Mouse (Mus musculus): ENCODE results near the gene Fpgs. TPM values are rescaled to one million over a fixed set of nuclear protein-coding genes. Genes with fewer than 3 reads are reported as not detected.

Gene Fpgs
- polyA plus RNA-seq, 1 experiment from 2014 or later, result 21.9 TPM

GRCm38 (mm10) chr2:32741273-32742172, 37.6 kb upstream of the Fpgs start:
- Histone ChIP-seq H3K36me3 (ENCODE audit: control insufficient read depth, insufficient read depth, low read length) (no peaks in the 10 kb centered on the region), H3K27ac (ENCODE audit: low read depth, low read length) (peak overlapping the region; percentile 70), H3K4me2 (ENCODE audit: low read depth, low read length, severe bottlenecking) (peak overlapping the region; percentile 99), H3K4me3 (ENCODE audit: low read depth, low read length) (peak overlapping the region; percentile 71), H3K27me3 (ENCODE audit: control insufficient read depth, insufficient read depth, low read length) (0 out of 2 replicates have a peak, but pooled peaks cover 3% of the 10 kb centered on the region), H3K9me3 (ENCODE audit: control insufficient read depth, low read length) (no peaks in the 10 kb centered on the region), H3K9ac (ENCODE audit: low read length) (peak overlapping the region; percentile 76), H3K4me1 (replicated peaks; ENCODE audit: control insufficient read depth, insufficient read depth, low read length) (peaks cover 4% of the 10 kb centered on the region; the same call in 1 of the 2 replicates)
- ATAC-seq (replicated peaks; ENCODE audit: low FRiP score), result peak; percentile 70
- DNase-seq (ENCODE audit: low spot score), result peak; percentile 88
- 2% methylated on average over 51 of the region's 58 CpGs for WGBS

- peak within 1 kb of the TSS; percentile 76 for H3K9ac ChIP-seq (ENCODE audit: low read length)
- peak within 1 kb of the TSS; percentile 70 for H3K27ac ChIP-seq (ENCODE audit: low read depth, low read length)
- 5% methylated on average over 11 of the region's 11 CpGs for WGBS
- no peaks in the 10 kb centered on the region for H3K36me3 ChIP-seq (ENCODE audit: control insufficient read depth, insufficient read depth, low read length)
- peak within 1 kb of the TSS; percentile 71 for H3K4me3 ChIP-seq (ENCODE audit: low read depth, low read length)
- H3K9me3 ChIP-seq (ENCODE audit: control insufficient read depth, low read length), result no peaks in the 10 kb centered on the region
- ATAC-seq (replicated peaks; ENCODE audit: low FRiP score) (no peak), DNase-seq (ENCODE audit: low spot score) (no peak)
- H3K4me1 ChIP-seq (replicated peaks; ENCODE audit: control insufficient read depth, insufficient read depth, low read length), result peaks cover 4% of the 10 kb centered on the region; the same call in 1 of the 2 replicates
- H3K4me2 ChIP-seq (ENCODE audit: low read depth, low read length, severe bottlenecking), result peak within 1 kb of the TSS; percentile 99
- H3K27me3 ChIP-seq (ENCODE audit: control insufficient read depth, insufficient read depth, low read length), result 0 out of 2 replicates have a peak, but pooled peaks cover 3% of the 10 kb centered on the region
Observed at GRCm38 (mm10) chr2:32740916-32741272, 36.9 kb upstream of the Fpgs start, which contains the start of gene 6330409D20Rik. Gene 6330409D20Rik (minus strand): TSS chr2:32741016.

DNA sequence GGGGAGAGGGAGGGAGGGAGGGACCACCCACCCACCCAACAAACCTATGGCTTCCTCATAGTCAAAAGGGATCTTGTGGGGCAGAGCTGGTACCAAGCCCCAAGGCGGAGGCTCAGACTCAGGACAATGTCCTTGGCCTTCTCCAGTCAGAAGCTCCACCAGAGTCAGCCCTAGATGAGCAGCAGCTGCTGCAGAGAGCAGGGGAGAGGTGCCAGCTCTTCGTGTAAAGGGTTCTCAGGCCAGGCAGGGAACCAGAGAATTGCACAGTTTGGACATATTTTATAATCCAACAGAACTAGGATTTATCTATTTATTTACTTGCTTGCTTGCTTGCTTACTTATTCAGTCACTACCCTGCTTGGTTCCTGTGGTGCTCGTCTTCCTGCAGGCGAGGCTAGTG, 35.4 kb upstream of the Fpgs start:
- DNase-seq (ENCODE audit: low spot score) (no peak), ATAC-seq (replicated peaks; ENCODE audit: low FRiP score) (no peak)
- Histone ChIP-seq H3K36me3 (ENCODE audit: control insufficient read depth, insufficient read depth, low read length) (no peaks in the 10 kb centered on the region), H3K4me3 (ENCODE audit: low read depth, low read length) (no peak overlapping the region), H3K9ac (ENCODE audit: low read length) (no peak overlapping the region), H3K9me3 (ENCODE audit: control insufficient read depth, low read length) (no peaks in the 10 kb centered on the region), H3K27ac (ENCODE audit: low read depth, low read length) (no peak overlapping the region), H3K27me3 (ENCODE audit: control insufficient read depth, insufficient read depth, low read length) (0 out of 2 replicates have a peak, but pooled peaks cover 3% of the 10 kb centered on the region), H3K4me2 (ENCODE audit: low read depth, low read length, severe bottlenecking) (no peak overlapping the region), H3K4me1 (replicated peaks; ENCODE audit: control insufficient read depth, insufficient read depth, low read length) (peaks cover 4% of the 10 kb centered on the region; the same call in 1 of the 2 replicates)
- WGBS, result 78% methylated on average over 4 of the region's 4 CpGs

GRCm38 (mm10) chr2:32737008-32737407, 33.1 kb upstream of the Fpgs start:
- DNase-seq (ENCODE audit: low spot score), result no peak
- Histone ChIP-seq H3K27me3 (ENCODE audit: control insufficient read depth, insufficient read depth, low read length) (0 out of 2 replicates have a peak, but pooled peaks cover 3% of the 10 kb centered on the region), H3K4me1 (replicated peaks; ENCODE audit: control insufficient read depth, insufficient read depth, low read length) (peaks cover 4% of the 10 kb centered on the region; the same call in 1 of the 2 replicates), H3K4me2 (ENCODE audit: low read depth, low read length, severe bottlenecking) (no peak overlapping the region), H3K36me3 (ENCODE audit: control insufficient read depth, insufficient read depth, low read length) (no peaks in the 10 kb centered on the region), H3K27ac (ENCODE audit: low read depth, low read length) (no peak overlapping the region), H3K9me3 (ENCODE audit: control insufficient read depth, low read length) (no peaks in the 10 kb centered on the region), H3K4me3 (ENCODE audit: low read depth, low read length) (no peak overlapping the region), H3K9ac (ENCODE audit: low read length) (no peak overlapping the region)
- no peak for ATAC-seq (replicated peaks; ENCODE audit: low FRiP score)
- 58% methylated on average over 6 of the region's 6 CpGs for WGBS

GRCm38 (mm10) chr2:32736306-32736829, 32.4 kb upstream of the Fpgs start:
- DNase-seq (ENCODE audit: low spot score), result no peak
- no peak overlapping the region for H3K27ac ChIP-seq (ENCODE audit: low read depth, low read length)
- no peak overlapping the region for H3K4me2 ChIP-seq (ENCODE audit: low read depth, low read length, severe bottlenecking)
- no peak for ATAC-seq (replicated peaks; ENCODE audit: low FRiP score)
- H3K9me3 ChIP-seq (ENCODE audit: control insufficient read depth, low read length), result no peaks in the 10 kb centered on the region
- no peak overlapping the region for H3K4me3 ChIP-seq (ENCODE audit: low read depth, low read length)
- WGBS, result 48% methylated on average over 3 of the region's 3 CpGs
- no peak overlapping the region for H3K9ac ChIP-seq (ENCODE audit: low read length)
- H3K4me1 ChIP-seq (replicated peaks; ENCODE audit: control insufficient read depth, insufficient read depth, low read length), result peaks cover 2% of the 10 kb centered on the region; the same call in 1 of the 2 replicates
- H3K36me3 ChIP-seq (ENCODE audit: control insufficient read depth, insufficient read depth, low read length), result no peaks in the 10 kb centered on the region
- 0 out of 2 replicates have a peak, but pooled peaks cover 3% of the 10 kb centered on the region for H3K27me3 ChIP-seq (ENCODE audit: control insufficient read depth, insufficient read depth, low read length)

- Histone ChIP-seq H3K4me2 (ENCODE audit: low read depth, low read length, severe bottlenecking) (no peak overlapping the region), H3K27ac (ENCODE audit: low read depth, low read length) (no peak overlapping the region), H3K9me3 (ENCODE audit: control insufficient read depth, low read length) (no peaks in the 10 kb centered on the region), H3K4me3 (ENCODE audit: low read depth, low read length) (no peak overlapping the region), H3K27me3 (ENCODE audit: control insufficient read depth, insufficient read depth, low read length) (no peaks in the 10 kb centered on the region), H3K4me1 (replicated peaks; ENCODE audit: control insufficient read depth, insufficient read depth, low read length) (no peaks in the 10 kb centered on the region), H3K9ac (ENCODE audit: low read length) (no peak overlapping the region), H3K36me3 (ENCODE audit: control insufficient read depth, insufficient read depth, low read length) (no peaks in the 10 kb centered on the region)
- DNase-seq (ENCODE audit: low spot score), result no peak
- ATAC-seq (replicated peaks; ENCODE audit: low FRiP score), result no peak
- 58% methylated on average over 4 of the region's 4 CpGs for WGBS
Observed at GRCm38 (mm10) chr2:32734933-32735332, 31.0 kb upstream of the Fpgs start.

- ATAC-seq (replicated peaks; ENCODE audit: low FRiP score), result no peak
- Histone ChIP-seq H3K4me3 (ENCODE audit: low read depth, low read length) (no peak overlapping the region), H3K27me3 (ENCODE audit: control insufficient read depth, insufficient read depth, low read length) (no peaks in the 10 kb centered on the region), H3K27ac (ENCODE audit: low read depth, low read length) (no peak overlapping the region), H3K4me1 (replicated peaks; ENCODE audit: control insufficient read depth, insufficient read depth, low read length) (no peaks in the 10 kb centered on the region), H3K36me3 (ENCODE audit: control insufficient read depth, insufficient read depth, low read length) (no peaks in the 10 kb centered on the region), H3K9me3 (ENCODE audit: control insufficient read depth, low read length) (no peaks in the 10 kb centered on the region), H3K9ac (ENCODE audit: low read length) (no peak overlapping the region), H3K4me2 (ENCODE audit: low read depth, low read length, severe bottlenecking) (no peak overlapping the region)
- 47% methylated on average over 4 of the region's 4 CpGs for WGBS
- DNase-seq (ENCODE audit: low spot score), result no peak
Observed at GRCm38 (mm10) chr2:32734480-32734879, 30.5 kb upstream of the Fpgs start.

- H3K27ac ChIP-seq (ENCODE audit: low read depth, low read length), result no peak overlapping the region
- 78% methylated on average over 6 of the region's 6 CpGs for WGBS
- H3K36me3 ChIP-seq (ENCODE audit: control insufficient read depth, insufficient read depth, low read length), result no peaks in the 10 kb centered on the region
- no peak overlapping the region for H3K9ac ChIP-seq (ENCODE audit: low read length)
- H3K4me1 ChIP-seq (replicated peaks; ENCODE audit: control insufficient read depth, insufficient read depth, low read length), result no peaks in the 10 kb centered on the region
- H3K4me3 ChIP-seq (ENCODE audit: low read depth, low read length), result no peak overlapping the region
- ATAC-seq (replicated peaks; ENCODE audit: low FRiP score), result no peak
- H3K27me3 ChIP-seq (ENCODE audit: control insufficient read depth, insufficient read depth, low read length), result no peaks in the 10 kb centered on the region
- H3K4me2 ChIP-seq (ENCODE audit: low read depth, low read length, severe bottlenecking), result no peak overlapping the region
- H3K9me3 ChIP-seq (ENCODE audit: control insufficient read depth, low read length), result no peaks in the 10 kb centered on the region
- DNase-seq (ENCODE audit: low spot score), result no peak
Observed at GRCm38 (mm10) chr2:32732695-32733094, 28.8 kb upstream of the Fpgs start.

All from forebrain, embryonic 11.5 days (tissue).